Mouse (Mus musculus) mature B cell (primary cell): ENCODE data around the gene Fxn.

Experiments used
- in situ Hi-C: fragments of 300-500 bp; cut with MboI; formaldehyde crosslinking; loops from 2 replicates; pipeline ENCODE4 v1.14.3; 2019

The Fxn gene

DNA sequence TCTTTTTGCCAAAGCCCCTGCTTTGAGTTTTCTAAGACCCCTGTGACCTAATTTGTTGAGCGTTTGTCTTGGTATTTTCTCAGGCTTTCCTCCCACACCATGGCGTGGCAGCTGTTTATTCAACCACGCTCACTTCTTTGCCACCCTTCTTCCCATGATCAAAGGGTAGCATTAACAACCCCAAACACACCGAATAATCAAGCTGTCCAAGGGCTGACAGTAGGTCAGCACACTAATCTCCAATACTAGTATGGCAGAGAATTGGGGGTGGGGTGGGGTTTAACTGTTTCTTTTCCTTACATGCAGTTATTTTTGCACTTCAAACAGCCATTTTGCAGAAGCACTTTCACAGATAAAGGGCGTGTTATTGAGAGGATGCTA lies 21.4 kb upstream of the Fxn start:
- in situ Hi-C loops, result loop anchor here (25.0 kb wide), 1 partner anchor 561 kb away; the partner anchor contains the start of gene Pgm5

- in situ Hi-C loops, result loop anchor here (25.0 kb wide), 1 partner anchor 561 kb away; the partner anchor contains the start of gene Pgm5
Observed at GRCm38 (mm10) chr19:24300994-24301767, 20.8 kb upstream of the Fxn start.

- in situ Hi-C loops, result no loop called here
Observed at GRCm38 (mm10) chr19:24293537-24293936, 13.1 kb upstream of the Fxn start.

GRCm38 (mm10) chr19:24284187-24284586 lies 3.8 kb upstream of the Fxn start:
- in situ Hi-C loops, result no loop called here

- in situ Hi-C loops, result no loop called here
Observed at GRCm38 (mm10) chr19:24281288-24281980, 1.0 kb upstream of the Fxn start.

DNA sequence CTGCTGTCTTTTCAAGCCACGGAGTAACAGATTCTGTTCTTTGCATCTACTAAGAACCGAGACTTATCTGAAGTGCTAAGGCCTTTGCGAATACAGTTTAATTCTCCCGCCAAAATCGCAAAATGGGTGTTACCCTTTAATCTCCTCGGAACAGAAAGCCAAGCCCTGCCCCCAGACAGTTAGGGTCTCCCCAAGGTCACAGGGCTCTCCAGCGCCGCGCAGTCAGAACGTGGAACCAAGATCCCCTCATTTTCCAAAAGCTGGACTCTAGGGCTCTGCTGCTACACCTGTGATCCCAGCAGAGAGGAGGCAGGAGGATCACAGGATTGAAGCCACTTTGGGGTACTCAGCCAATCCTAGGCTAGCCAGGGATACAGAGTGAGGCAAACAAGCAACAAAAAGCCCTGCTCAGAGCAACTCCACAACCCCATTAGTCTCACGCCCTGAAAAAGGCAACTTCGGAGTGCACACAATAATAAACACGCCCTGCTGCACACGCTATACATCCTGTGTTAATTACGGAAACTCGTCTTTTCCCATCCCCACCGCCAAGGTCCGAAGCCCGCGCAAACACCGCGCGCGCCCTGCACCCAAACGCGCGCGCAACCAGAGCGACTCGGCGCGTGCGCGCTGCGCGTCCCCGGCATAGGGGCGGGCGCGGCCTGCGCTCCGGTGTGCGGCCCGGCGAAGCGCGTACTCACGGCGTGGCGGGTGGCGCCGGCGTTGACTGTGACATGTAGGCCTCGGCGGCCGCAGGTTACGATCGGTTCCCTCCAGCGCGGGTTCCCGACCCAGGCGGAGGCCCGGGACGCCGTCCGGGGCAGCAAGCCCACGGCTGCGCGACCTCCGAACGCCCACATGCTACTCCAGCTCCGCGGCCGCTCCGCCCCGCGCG lies 452 bp downstream of the Fxn start:
- in situ Hi-C loops, result no loop called here

DNA sequence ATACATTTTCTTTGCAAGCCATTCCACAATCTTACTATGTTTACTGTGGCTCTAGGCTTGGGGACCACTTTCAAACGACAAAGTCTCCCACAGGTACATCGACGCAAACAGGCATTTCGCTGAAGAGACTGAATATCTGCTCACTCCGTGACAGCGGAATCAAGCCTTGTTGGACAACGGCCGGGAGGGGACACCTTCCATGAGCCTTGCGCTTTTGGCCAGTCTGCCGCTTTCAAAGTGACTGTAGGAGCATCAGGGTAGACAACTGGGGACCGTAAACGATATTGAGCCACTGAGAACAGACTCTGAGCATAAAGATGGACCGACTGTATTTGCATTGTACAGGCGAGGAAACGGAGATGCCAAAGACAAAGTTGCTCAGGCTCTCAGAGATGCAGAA lies 1.5 kb downstream of the Fxn start:
- in situ Hi-C loops, result no loop called here

DNA sequence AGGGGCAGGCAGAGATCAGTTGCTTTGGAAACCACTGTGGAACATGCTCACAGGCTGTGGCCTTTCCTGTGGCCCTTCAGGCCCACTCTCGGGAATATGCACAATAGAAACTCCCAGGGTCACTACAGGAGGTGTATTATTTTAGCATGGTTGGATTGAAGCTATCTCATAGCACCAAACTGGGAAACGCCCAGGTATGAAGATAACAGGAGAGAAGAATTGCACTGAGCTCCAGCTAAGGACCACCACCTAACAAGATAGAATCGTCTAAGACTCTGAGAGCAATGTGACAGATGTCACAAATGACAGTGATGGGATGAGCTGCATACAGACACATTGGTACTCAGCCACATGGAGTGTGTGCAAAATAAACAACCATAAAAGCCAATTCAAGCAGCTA lies 6.1 kb downstream of the Fxn start:
- in situ Hi-C loops, result no loop called here

- in situ Hi-C loops, result no loop called here
Observed at GRCm38 (mm10) chr19:24271746-24272426, 8.5 kb downstream of the Fxn start.

DNA sequence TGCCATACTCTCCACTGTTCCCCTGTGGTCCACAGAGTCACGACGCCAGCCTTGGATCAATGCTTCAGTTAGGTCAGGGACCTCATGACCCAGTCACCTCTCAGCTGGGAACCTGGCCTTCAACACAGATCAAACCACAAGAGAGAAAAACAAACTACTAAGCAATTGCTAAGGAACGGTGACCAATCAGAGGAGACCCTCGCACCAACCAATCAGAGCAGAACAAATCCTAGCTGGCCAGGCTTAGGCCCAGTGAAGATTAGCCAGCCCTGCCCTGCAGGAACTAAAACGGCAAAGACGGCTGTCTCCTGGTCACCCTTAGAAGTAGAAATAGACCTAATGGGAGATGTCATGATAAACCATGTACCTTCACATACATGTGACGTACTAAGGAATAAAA lies 9.1 kb downstream of the Fxn start:
- in situ Hi-C loops, result no loop called here

- in situ Hi-C loops, result no loop called here
Observed at GRCm38 (mm10) chr19:24268531-24268930, 11.9 kb downstream of the Fxn start.

- in situ Hi-C loops, result no loop called here
Observed at GRCm38 (mm10) chr19:24266046-24266830, 14.2 kb downstream of the Fxn start.

DNA sequence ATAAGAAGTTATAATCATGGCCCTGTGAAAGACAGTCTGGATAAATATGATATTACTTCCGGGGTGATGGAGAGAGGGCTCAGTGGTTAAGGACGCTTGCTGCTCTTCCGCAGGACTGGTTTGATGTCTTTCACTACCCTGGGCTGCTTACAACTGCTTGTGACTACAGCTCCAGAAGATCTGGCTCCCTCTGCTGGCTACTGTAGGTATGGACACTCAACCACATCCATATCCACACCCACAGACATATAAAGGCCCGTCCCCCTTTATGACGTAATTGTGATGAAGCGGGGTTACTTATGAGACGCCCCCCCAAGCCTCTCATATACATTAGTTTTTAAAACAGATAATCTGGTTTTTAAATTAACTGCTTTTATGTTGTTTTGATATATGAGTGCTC lies 15.4 kb downstream of the Fxn start:
- in situ Hi-C loops, result no loop called here

DNA sequence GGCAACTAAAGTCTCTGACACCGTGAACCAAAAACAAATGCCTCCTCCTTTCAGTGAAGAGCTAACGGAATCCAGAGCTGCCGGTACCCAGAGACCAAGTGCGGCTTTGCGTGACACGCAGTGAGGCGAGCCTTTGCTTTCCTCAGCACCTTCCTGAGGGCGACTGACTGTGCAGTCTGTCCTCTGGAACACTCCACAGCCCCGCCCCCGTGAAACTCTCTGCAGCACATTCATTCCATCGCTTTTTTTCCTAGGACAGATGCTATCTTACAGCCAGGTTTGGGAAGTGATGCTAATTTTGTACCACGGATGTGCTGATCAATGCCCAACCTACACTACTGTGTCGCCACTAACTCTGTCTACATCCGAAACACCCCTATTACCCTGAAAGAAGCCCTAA lies 17.7 kb downstream of the Fxn start:
- in situ Hi-C loops, result no loop called here

DNA sequence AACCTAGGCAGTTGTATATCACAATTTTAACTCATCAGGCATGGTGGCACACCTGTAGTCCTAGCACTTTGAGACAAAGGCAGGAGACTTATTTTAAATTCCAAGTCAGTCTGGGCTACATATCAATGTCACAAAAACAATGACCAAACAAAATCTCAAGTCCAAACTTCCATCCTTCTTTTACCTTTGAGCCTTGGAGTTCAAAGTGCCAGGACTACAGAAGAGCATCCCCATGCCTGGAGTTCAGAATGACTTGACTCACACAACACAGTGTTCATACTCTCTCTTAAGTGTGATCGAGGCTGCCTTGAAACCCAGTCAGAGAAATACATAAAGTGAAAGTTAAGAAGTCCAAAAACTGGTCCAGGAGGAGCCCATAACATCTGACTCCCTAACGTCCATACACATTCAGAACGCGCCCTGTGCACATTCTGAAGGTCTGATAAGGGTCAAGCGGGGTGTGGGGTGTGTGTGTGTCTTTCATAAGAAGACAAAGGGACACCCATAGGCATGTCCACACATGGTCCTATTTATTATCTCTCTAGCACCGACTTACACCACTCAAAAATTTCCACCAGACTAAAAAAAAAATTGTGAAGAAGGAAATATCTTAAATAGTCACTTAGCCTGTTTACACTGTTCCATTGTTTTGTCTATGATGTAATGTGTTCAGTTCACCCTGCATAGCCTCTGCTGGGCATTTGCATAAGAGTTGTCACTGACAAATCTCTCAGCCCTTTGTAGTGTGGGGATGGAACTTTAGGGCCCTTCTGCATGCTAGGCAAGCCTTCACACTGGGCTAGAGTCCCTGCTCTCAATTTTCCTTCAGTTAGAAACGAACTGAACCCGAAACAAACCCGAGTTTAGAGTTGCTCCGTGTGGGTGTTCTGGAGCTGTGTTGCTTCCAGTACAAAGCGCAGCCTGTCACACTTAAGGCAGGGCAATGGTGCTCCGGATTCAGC lies 20.7 kb downstream of the Fxn start:
- in situ Hi-C loops, result no loop called here

- in situ Hi-C loops, result no loop called here
Observed at GRCm38 (mm10) chr19:24258368-24258767, 22.0 kb downstream of the Fxn start.

- in situ Hi-C loops, result no loop called here
Observed at GRCm38 (mm10) chr19:24257962-24258361, 22.4 kb downstream of the Fxn start.

DNA sequence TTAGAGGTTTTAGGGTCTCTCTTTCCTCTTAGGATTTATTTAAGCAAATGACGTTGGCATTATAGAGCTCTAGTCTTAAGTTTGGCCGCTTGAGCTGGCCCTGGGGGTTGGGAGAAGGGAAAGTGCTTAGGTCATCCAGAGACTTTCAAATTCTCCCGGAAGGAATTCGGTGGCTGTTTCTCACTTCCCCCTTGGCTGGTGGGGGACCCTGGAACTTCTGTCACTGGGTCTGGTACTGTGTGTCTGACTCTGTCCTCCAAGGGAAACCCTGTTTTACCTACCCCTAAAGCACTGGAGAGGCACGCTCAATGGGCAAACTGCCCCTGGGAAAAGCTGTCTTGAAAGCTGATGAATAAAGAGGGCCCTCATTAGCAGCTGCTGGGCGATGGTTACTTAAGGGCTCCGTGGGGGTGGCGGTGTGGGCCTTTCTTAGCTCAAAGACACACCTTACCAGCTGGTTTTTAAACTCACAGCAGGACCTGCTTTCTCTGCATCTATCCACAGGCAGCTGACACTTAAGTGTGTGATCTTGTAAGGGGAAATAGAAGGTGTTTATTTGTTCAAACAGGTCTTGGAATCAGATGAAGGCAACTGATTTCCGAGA lies 26.6 kb downstream of the Fxn start:
- in situ Hi-C loops, result no loop called here

GRCm38 (mm10) chr19:24251869-24252268 lies 28.5 kb downstream of the Fxn start:
- in situ Hi-C loops, result no loop called here
